Mouse (Mus musculus): ENCODE data around the gene Il34.

Il34 gene

GRCm38 (mm10) chr8:110714827-110715519 lies 90.8 kb downstream of the Il34 start:
- no peak for DNase-seq (ENCODE audit: extremely low spot score, low read depth, low spot score)

DNA sequence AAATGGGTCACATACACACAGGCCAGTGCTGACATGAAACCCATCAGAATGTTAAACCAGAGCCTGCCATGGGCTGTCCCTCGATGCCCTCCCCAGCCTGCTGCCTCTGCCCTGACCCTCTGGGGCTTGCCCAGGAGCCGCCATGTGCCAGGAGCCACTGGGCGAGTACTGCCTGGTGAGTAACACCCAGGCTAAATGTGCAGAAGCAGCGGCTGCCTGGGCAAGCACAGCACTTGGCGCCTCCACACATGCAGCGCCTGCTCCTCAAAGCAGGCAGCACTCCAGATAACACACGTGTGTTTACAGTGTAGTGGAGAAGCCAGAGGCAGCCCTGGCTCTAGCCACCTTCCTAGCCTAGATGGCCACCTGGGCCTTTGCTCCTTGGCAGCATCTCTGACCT lies 92.7 kb downstream of the Il34 start:
- DNase-seq (ENCODE audit: extremely low spot score, low read depth, low spot score), result no peak

GRCm38 (mm10) chr8:110711271-110711934 lies 94.3 kb downstream of the Il34 start:
- DNase-seq (ENCODE audit: extremely low spot score, low read depth, low spot score), result no peak

GRCm38 (mm10) chr8:110710593-110710992 lies 95.1 kb downstream of the Il34 start:
- DNase-seq (ENCODE audit: extremely low spot score, low read depth, low spot score), result no peak

DNA sequence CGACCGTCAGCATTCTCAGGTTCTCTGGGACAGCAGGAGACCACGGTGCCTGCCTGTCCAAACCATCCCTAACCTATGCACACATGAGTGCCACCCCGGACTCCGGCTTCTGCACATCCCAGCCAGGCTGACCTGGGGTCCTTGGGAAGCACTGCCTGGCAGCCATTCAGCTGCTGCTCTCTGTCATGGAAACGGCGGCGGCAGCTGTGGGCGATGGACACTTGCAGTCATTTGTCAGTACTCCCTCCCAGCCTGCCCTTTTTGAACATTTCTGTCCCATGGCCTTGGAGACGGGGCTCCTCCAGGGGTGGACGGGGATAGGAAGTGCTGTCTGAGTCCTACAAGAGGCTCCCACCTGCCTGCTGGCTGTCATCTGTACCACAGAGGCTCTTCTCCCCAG lies 97.3 kb downstream of the Il34 start:
- no peak for DNase-seq (ENCODE audit: extremely low spot score, low read depth, low spot score)

DNA sequence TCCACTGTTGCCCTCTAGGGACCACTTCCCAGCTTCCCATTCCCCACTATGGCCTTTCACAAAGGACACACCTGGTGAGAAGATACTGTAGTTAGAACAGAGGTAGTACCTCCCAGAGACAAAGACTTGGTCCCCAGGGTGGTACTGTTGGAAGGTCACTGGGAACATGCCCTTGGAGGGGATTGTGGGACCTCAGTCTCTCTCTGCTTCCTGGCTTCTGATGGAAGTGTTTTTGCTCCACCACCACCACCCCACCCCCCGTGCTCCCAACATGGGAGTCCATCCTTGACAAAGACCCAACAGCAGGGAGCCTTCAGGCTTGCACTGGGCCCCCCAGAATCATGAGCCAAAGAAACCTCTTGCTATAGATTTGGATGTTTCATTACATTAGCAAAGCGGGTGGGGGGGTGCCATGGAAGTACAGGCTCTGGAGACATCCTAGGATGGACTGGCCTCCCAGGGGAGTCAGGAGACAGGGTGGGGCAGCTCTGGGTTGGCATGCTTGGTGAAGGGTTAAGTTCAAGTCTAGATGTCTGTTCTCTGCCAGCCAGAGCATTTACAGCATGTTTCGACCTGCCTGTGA lies 99.3 kb downstream of the Il34 start:
- DNase-seq (ENCODE audit: extremely low spot score, low read depth, low spot score), result no peak

GRCm38 (mm10) chr8:110705391-110706287 lies 100.1 kb downstream of the Il34 start:
- no peak for DNase-seq (ENCODE audit: extremely low spot score, low read depth, low spot score)

- no peak for DNase-seq (ENCODE audit: extremely low spot score, low read depth, low spot score)
Measured at GRCm38 (mm10) chr8:110704103-110704502, 101.6 kb downstream of the Il34 start.

GRCm38 (mm10) chr8:110703460-110704061 lies 102.2 kb downstream of the Il34 start:
- no peak for DNase-seq (ENCODE audit: extremely low spot score, low read depth, low spot score)

- DNase-seq (ENCODE audit: extremely low spot score, low read depth, low spot score), result no peak
Measured at GRCm38 (mm10) chr8:110702636-110703459, 102.9 kb downstream of the Il34 start.

GRCm38 (mm10) chr8:110700561-110700960 lies 105.2 kb downstream of the Il34 start:
- no peak for DNase-seq (ENCODE audit: extremely low spot score, low read depth, low spot score)

DNA sequence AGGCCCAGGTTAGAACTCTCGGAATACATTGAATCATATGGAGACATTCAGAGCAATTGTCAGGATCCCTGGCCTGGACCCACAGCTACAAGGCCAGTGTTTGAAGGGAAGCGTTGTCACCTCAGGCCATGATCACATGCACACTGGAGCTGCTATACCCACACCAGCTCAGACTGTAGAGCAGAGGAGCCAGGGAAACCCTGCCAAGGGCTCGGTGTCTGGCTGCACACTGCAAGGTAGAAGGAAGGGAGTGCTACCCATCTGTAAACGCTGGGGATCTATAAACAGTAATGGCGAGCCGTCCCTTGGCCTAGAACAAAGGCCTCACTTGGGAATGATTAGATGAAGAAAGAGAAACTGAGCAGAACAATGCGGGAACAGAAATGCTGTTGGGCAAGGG lies 106.2 kb downstream of the Il34 start:
- DNase-seq (ENCODE audit: extremely low spot score, low read depth, low spot score), result no peak

DNA sequence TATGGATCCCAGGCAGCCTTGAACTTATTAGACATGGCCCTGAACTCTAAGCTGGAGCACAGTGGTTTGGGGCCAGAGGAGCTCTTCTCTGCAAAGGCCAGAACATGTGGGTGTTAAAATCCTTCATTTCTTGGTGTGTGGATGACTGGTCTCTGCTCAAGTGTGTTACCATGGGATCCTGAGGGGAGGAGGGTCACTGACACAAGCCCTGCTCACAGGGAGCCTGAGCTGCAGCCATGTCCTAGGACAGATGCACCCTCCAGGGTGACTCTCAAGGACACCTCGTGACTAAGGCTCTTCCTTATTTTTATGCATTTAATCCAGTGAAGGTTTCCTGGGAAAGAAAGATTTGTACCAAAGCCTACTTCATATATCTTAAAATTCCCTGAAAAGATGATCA lies 107.6 kb downstream of the Il34 start:
- DNase-seq (ENCODE audit: extremely low spot score, low read depth, low spot score), result no peak

DNA sequence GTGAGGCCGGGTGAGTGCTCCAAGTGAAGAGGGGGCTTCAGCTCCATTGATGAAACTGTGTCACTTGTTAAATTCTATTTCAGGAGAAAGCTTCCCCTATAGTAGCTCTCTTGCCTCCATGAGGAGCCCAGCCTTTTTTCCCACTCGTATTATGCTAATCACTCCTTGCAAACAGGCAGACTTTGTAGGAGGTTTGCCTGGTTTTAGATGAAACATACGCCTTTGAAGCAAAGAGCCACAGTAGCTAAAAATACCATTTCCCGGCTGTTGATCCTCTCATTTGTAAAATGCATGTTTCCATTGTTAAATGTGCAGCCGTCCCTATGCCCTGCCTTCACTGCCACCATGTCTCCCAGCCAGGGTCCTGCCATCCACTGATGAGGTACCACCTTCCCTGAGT lies 108.2 kb downstream of the Il34 start:
- no peak for DNase-seq (ENCODE audit: extremely low spot score, low read depth, low spot score)

GRCm38 (mm10) chr8:110696051-110696450 lies 109.7 kb downstream of the Il34 start:
- DNase-seq (ENCODE audit: extremely low spot score, low read depth, low spot score), result no peak

DNA sequence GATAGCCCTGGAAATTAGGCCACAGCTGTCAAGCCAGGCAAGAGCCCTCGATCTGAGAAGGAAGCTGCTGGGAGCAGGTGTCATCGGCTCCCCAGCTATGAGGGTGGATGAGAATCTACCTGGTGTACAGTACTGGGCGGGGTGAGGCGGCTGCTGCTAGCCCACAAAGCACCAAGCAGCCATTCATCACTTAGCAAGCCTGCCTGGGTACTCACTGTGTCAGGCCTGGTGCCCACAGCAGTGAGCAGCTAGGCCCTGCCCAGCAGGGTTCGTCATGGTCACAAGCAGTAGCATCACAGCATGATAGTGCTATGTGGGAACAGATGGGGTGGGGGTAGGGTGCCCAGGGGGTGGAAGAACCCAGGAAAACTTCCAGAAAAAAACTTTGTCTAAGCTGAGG lies 110.3 kb downstream of the Il34 start:
- DNase-seq (ENCODE audit: extremely low spot score, low read depth, low spot score), result no peak

- DNase-seq (ENCODE audit: extremely low spot score, low read depth, low spot score), result no peak
Measured at GRCm38 (mm10) chr8:110694826-110695225, 110.9 kb downstream of the Il34 start.

GRCm38 (mm10) chr8:110694226-110694625 lies 111.5 kb downstream of the Il34 start:
- DNase-seq (ENCODE audit: extremely low spot score, low read depth, low spot score), result no peak
